In genomic region chr6:91741046-91741445, GRCm38 (mm10) we compare ENCODE assay signal across 8 mouse cellular contexts. TPM values are rescaled to one million over a fixed set of nuclear protein-coding genes. Genes with fewer than 3 reads are reported as not detected.
DNase-seq lines count a peak whose midpoint lies in the region; ATAC-seq and TF ChIP-seq lines count a peak whose summit lies in the region.

No protein-coding gene starts in this region.

- H3K9ac ChIP-seq in forebrain, embryonic 13.5 days = no peak overlapping the region
- H3K9ac ChIP-seq in liver, embryonic 11.5 days (ENCODE audit: low read depth, low read length) = no peak overlapping the region

- peaks cover 4% of the 10 kb centered on the region for H3K4me1 ChIP-seq in forebrain, embryonic 13.5 days
- H3K4me1 ChIP-seq in liver, embryonic 11.5 days (replicated peaks; ENCODE audit: control insufficient read depth, insufficient read depth, low read length) = no peaks in the 10 kb centered on the region
- H3K4me1 ChIP-seq in thymus, adult 2 months (replicated peaks; ENCODE audit: control insufficient read depth, insufficient read depth, low read length) = no peaks in the 10 kb centered on the region

- peak; percentile 77 for ATAC-seq in forebrain, embryonic 13.5 days
- ATAC-seq in liver, embryonic 11.5 days (replicated peaks; ENCODE audit: low FRiP score) = no peak

- DNase-seq in right cerebral cortex, postnatal 14 days = peak; percentile 59
- DNase-seq in right cerebral cortex, postnatal 25 days = no peak
- peak; percentile 6 for DNase-seq in c-Kit-positive CD71-positive TER-119-negative erythroid progenitor cells, embryonic 14.5 days (ENCODE audit: low read depth)
- DNase-seq in induced T-regulatory cell, adult 2 months (ENCODE audit: low read depth) = peak; percentile 66
- peak; percentile 53 for DNase-seq in liver, embryonic 11.5 days (ENCODE audit: low spot score)
- DNase-seq in natural killer cell, adult 2 months (ENCODE audit: low spot score in 2 of 2) = peak; percentile 38 to 54
- peak; percentile 61 for DNase-seq in thymus, adult 2 months

- H3K4me3 ChIP-seq in forebrain, embryonic 13.5 days = no peak overlapping the region
- no peak overlapping the region for H3K4me3 ChIP-seq in liver, embryonic 11.5 days (ENCODE audit: low read depth, low read length)
- no peak overlapping the region for H3K4me3 ChIP-seq in thymus, adult 2 months (ENCODE audit: control insufficient read depth, insufficient read depth, low read length)

- H3K9me3 ChIP-seq in forebrain, embryonic 13.5 days (replicated peaks) = no peaks in the 10 kb centered on the region
- H3K9me3 ChIP-seq in liver, embryonic 11.5 days (ENCODE audit: control insufficient read depth, low read length) = no peaks in the 10 kb centered on the region

- no peak overlapping the region for H3K27ac ChIP-seq in forebrain, embryonic 13.5 days
- H3K27ac ChIP-seq in liver, embryonic 11.5 days (ENCODE audit: low read depth, low read length) = no peak overlapping the region
- H3K27ac ChIP-seq in thymus, adult 2 months (ENCODE audit: control insufficient read depth, insufficient read depth, low read length) = no peak overlapping the region

- H3K27me3 ChIP-seq in forebrain, embryonic 13.5 days = no peaks in the 10 kb centered on the region
- no peaks in the 10 kb centered on the region for H3K27me3 ChIP-seq in liver, embryonic 11.5 days (replicated peaks; ENCODE audit: control insufficient read depth, insufficient read depth, low read length)
- H3K27me3 ChIP-seq in thymus, adult 2 months (ENCODE audit: control insufficient read depth, insufficient read depth, low read length) = no peaks in the 10 kb centered on the region

- H3K4me2 ChIP-seq in forebrain, embryonic 13.5 days = no peak overlapping the region
- H3K4me2 ChIP-seq in liver, embryonic 11.5 days = no peak overlapping the region

- peak; percentile 91 for TF ChIP-seq CTCF in thymus, adult 2 months (IDR thresholded peaks at IDR 0.05; ENCODE audit: borderline replicate concordance, control insufficient read depth, extremely low read depth, insufficient read depth, low read length, poor library complexity)

- TF ChIP-seq POLR2A in thymus, adult 2 months (IDR thresholded peaks at IDR 0.05; ENCODE audit: control insufficient read depth, extremely low read depth, insufficient read depth, low read length, poor library complexity) = no peak

- peaks cover 84% of the 10 kb centered on the region for H3K36me3 ChIP-seq in forebrain, embryonic 13.5 days (ENCODE audit: poor library complexity, severe bottlenecking)
- H3K36me3 ChIP-seq in liver, embryonic 11.5 days (ENCODE audit: control insufficient read depth, insufficient read depth, low read length) = peaks cover 14% of the 10 kb centered on the region
- H3K36me3 ChIP-seq in thymus, adult 2 months (ENCODE audit: control insufficient read depth, insufficient read depth, low read length) = peaks cover 47% of the 10 kb centered on the region

- 68% methylated on average over 11 of the region's 11 CpGs for WGBS in forebrain, embryonic 13.5 days
- 72% methylated on average over 11 of the region's 11 CpGs for WGBS in liver, embryonic 11.5 days
- 37% methylated on average over 11 of the region's 11 CpGs for WGBS in thymus, adult 2 months

RNA-seq across cellular contexts. Expression of gene Slc6a6, which starts 57.2 kb away (rescaled TPM):
- polyA plus RNA-seq in forebrain, embryonic 13.5 days (2015; fragmentation: Nextera tagmentation; extraction: Ambion mirVana) = 68.2 and 73.1 TPM in 2 replicates
- 30.3 and 33.2 TPM in 2 replicates for polyA plus RNA-seq in liver, embryonic 11.5 days (2014; fragmentation: Nextera tagmentation; extraction: Ambion mirVana)
- 141 and 179 TPM in 2 replicates for polyA plus RNA-seq in thymus, adult 2 months (2012; rRNA removed)
